Mouse (Mus musculus) brain, embryonic 14.5 days (tissue): ENCODE data around the gene Barhl2.

Experiments
- CTCF ChIP-seq: fragments of 200-500 bp; IDR thresholded peaks from 2 replicates; pipeline ENCODE4 v1.5.1; 2012; ENCODE audit warnings: inconsistent platforms, mild to moderate bottlenecking, moderate library complexity, borderline replicate concordance; ENCODE audit not compliant: insufficient read depth, insufficient read length; ENCODE audit errors: extremely low read depth
- POLR2A ChIP-seq: fragments of 200-500 bp; IDR thresholded peaks from 2 replicates; pipeline ENCODE4 v1.6.1; 2012; ENCODE audit warnings: mild to moderate bottlenecking, inconsistent platforms, borderline replicate concordance; ENCODE audit not compliant: poor library complexity, insufficient read depth, insufficient read length, severe bottlenecking; ENCODE audit errors: extremely low read depth

- TF ChIP-seq CTCF (no peak), POLR2A (no peak)
These were observed 2.1 kb upstream of the Barhl2 start for GRCm38 (mm10) chr5:106460001-106460511.
